Mouse (Mus musculus) kidney, postnatal 4 days (tissue): ENCODE data around the gene Atp2b4.
"Not testable (repeated sequence)": the region's sequence is repeated elsewhere in the genome, so short reads cannot be mapped to it uniquely, and the experiment has no call there.

ENCODE experiments used
- DNase-seq, 2 experiments: peaks; one replicate each; pipeline ENCODE4 v3.0.0; 2021; ENCODE audit warnings: mixed read lengths in 2 of 2

Atp2b4 gene

GRCm38 (mm10) chr1:133693536-133694114, 107.2 kb downstream of the Atp2b4 start:
- no peak for DNase-seq

DNA sequence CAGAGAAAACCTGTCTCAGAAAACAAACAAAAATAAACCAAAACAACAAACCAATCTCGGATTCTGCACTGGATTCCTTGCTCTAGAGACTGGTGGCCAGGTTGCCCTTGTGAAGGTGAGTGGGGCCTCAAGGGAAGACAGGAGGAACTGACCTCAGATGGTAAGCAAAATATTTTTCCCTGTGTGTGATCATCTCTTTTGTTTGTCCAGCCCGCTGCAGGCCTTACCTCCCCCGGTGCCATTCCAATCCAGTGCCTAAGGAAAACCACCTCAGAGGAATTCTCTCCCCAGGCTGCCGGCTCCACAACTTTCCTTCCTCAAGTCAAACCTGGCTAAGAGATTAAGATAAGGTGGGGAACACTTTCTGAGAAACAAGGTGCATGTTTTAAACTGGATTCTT, 108.6 kb downstream of the Atp2b4 start:
- peak in 1 of 2 experiments; percentile 22 for DNase-seq

DNA sequence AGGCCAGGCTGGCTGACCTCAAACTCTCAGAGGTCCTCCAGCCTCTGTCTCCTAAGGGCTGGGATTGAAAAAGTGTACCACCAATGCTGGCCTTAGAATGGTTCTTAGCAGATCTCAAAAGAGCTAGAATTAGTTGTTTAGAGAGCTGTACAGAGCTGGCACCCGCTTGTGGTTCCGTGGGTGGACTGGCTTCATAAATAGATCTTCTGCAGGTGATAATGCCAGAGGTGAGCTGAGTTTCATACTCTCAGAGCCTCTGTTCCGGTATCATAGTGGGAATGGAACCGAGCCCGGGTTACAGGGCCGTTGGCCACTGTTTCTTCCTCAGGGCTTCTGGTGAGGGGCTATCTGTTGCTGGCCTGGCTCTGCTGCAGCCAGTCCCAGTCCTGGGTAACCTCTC, 109.8 kb downstream of the Atp2b4 start:
- DNase-seq: no peak

DNA sequence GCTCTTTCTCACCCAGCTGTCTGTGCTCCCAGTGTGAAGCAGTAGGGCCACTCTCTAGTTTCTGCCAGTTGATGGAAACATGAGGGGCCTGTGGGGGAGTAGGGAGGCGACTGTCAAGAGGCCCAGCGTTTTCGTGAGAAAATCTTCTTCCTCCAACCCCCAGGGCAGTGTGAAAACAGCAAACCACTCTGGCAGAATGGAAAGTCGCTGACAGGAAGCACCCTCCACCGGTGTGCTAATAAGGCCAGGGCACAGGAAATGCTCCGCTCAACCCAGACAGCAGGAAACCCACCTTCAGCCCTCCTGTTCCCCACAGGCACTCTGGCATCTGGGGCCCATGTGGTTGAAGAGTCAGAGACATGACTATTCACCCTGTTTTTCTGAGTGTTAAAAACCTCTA, 110.9 kb downstream of the Atp2b4 start, which contains the start of gene Lax1:
TSS of gene Lax1 (minus strand) at position 212 of the 400 bp plus-strand sequence.
- DNase-seq: peak in 1 of 2 experiments; percentile 26

DNA sequence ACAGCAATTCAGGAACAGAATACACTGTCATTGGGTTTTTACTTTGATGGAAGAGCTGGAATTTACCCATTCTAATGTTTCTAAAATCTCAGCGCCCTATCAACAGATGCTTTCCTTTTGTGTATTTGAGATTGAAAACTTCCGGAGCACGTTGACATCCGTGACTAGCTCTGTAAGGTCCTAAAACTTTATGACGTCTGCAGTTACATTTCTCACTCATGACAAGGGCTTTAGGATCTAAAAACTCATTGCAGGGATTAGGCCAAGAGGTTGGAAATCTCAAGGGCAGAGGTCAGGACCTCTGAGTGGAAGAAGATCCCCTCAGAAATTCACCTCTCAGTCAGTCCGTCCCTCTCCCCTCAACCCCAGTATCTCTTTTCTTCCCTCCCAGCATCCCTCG, 112.5 kb downstream of the Atp2b4 start:
- DNase-seq: no peak

GRCm38 (mm10) chr1:133685749-133686519, 114.9 kb downstream of the Atp2b4 start:
- peak in 1 of 2 experiments; percentile 44 for DNase-seq

- DNase-seq: no peak
Measured at GRCm38 (mm10) chr1:133671801-133672200, 129.0 kb downstream of the Atp2b4 start.

DNA sequence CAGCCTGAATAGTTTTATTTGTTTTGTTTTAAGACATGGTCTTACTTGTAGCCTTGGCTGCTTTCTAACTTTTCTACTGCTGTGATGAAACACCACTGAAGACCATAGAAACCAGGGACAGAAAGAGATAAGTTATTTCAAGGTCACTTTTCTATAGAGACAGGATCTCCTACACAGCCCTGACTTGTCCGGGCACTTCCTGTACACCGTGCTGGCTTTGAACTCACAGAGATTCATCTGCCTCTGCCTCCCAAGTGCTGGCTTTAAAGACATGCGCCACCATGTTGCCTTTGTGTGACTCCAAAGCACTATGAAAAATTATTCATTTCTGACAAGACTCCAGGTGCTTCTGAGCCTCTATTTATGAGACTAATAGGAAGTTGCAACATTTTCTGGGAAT, 129.6 kb downstream of the Atp2b4 start:
- DNase-seq: no peak

DNA sequence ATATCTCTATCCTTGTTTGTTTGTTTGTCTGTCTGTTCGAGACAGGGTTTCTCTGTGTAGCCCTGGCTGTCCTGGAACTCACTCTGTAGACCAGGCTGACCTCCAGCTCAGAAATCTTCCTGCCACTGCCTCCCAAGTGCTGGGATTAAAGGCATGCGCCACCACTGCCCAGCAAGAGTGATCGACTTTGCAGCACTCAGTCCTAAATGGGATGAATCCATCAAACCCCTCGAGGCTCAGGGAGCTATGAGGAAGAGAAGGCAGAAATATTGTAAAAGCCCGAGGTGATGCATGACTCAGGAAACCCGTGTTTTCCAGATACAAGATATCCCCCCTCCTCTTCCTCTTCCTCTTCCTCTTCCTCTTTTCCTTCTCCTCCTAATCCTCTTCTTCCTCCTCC, 130.1 kb downstream of the Atp2b4 start:
- DNase-seq: no peak

DNA sequence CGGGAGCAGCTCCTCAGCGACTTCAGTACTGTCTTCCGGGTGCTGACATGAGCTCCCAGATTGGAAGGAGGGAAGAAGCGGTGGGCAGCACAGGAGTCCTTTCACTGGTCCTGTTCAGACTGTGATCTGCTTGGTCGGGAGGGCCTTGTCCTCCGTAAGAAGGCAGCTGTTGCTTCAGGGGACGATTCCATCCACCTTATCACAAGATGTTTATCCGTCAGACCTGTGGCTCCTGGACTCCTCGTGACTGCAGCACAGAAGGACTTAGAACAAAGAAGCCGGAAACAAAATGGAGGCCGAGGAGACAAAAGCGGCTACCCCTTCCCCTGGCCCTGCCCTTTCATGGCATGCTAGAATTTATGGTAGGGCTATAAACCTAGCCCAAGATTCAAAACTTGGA, 130.7 kb downstream of the Atp2b4 start:
- DNase-seq: no peak

- DNase-seq: no peak
Measured at GRCm38 (mm10) chr1:133668618-133669017, 132.2 kb downstream of the Atp2b4 start.

- DNase-seq: no peak
Measured at GRCm38 (mm10) chr1:133667721-133668120, 133.1 kb downstream of the Atp2b4 start.

DNA sequence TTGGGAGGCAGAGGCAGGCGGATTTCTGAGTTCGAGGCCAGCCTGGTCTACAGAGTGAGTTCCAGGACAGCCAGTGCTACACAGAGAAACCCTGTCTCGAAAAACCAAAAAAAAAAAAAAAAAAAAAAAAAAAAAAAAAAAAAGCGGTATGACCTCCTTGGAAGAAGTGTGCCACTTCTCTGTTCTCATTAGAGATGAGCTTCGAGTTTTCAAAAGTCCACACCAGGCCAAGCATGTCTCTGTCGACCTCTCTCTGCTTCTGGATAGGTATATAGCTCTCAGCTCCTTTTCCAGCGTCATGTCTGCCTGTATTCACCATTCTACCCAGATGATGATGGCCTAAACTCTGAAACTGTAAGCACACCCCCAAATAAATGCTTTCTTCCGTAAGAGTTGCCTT, 135.1 kb downstream of the Atp2b4 start:
- DNase-seq: not testable (repeated sequence)

GRCm38 (mm10) chr1:133664203-133664970, 136.5 kb downstream of the Atp2b4 start:
- no peak for DNase-seq

GRCm38 (mm10) chr1:133663427-133663826, 137.4 kb downstream of the Atp2b4 start:
- DNase-seq: no peak

GRCm38 (mm10) chr1:133662941-133663340, 137.9 kb downstream of the Atp2b4 start:
- DNase-seq: no peak

- DNase-seq: peak; percentile 93 to 97
Measured at GRCm38 (mm10) chr1:133661203-133661933, 139.5 kb downstream of the Atp2b4 start, which contains the start of gene Gm38394. TSS of gene Gm38394 (minus strand) at chr1:133661318.

DNA sequence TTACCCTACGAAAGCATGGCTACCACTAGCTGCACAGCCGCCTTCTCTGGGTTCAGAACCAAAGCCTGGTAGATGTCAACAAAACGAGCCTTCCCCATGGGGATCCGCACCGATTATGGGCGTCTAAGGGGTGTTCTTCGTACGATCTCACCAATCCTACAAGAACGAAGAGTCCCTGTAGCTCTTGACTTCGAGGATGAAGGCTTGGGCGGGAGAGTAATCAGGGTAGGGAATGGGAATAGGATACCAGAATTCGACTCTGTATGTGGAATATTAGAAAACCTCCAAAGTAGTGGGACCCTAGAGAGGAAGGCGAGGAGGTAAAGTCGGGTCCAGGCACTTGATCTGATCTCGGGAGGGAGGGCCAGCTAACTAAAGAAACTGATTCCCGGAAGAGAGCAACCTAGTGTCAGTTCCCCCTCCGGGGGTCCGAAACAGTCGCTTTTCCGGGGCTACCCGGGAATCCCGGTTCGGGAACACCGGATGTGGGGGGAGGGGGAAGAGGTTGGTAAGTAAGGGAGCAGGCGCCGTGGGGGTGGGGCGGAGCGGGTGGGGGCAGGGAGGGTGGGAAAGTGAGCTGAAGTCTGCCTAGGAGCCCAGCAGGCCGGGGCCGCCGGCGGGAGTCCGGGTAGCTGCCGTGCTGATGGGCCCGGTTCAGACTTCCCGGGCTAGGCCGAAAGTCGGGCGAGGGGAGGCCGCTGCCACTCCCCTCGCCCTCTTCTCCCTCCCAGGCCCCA, 140.2 kb downstream of the Atp2b4 start, which contains the start of gene Zbed6:
TSS of gene Zbed6 (minus strand) at position 420 of the 737 bp plus-strand sequence.
- peak; percentile 87 to 92 for DNase-seq

GRCm38 (mm10) chr1:133658878-133659277, 142.0 kb downstream of the Atp2b4 start:
- no peak for DNase-seq

GRCm38 (mm10) chr1:133656811-133657210, 144.0 kb downstream of the Atp2b4 start:
- no peak for DNase-seq

DNA sequence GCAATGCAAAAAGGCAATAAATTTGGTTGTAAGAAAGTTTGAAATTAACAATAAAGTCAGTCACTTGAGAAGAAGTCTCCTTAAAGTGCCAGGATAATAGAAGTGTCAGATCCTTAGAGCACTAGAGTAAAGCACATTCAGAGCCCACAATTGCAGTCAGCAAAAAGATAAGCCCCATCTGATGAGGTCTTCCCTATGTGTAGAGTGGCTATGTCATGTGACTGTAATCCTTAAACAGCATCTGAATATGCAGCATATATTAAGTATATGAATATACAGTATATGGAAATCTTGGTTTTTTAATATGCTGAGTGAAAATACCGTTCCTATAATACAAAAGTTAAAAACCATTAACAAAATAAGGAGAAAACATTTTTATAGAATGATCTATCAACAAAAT, 147.8 kb downstream of the Atp2b4 start:
- DNase-seq: no peak
